Mouse (Mus musculus): ENCODE data around the gene Spem1. TPM values are rescaled to one million over a fixed set of nuclear protein-coding genes. Genes with fewer than 3 reads are reported as not detected.

Gene Spem1
- polyA plus RNA-seq (2012; rRNA removed; ENCODE audit: low replicate concordance): 0.09 and 0.13 TPM in 2 replicates

GRCm38 (mm10) chr11:69822080-69822479, at the start of gene Spem1:
Gene Spem1 (minus strand): TSS chr11:69822180.

GRCm38 (mm10) chr11:69858113-69858998, 36.4 kb upstream of the Spem1 start, which contains the start of gene Tnk1:
Gene Tnk1 (minus strand): TSS chr11:69858730.

GRCm38 (mm10) chr11:69846198-69846680, 24.3 kb upstream of the Spem1 start, which contains the start of gene Plscr3:
Gene Plscr3 (plus strand): TSS chr11:69846376.

GRCm38 (mm10) chr11:69837952-69838713, 16.2 kb upstream of the Spem1 start, which contains the start of gene Tmem256:
Gene Tmem256 (plus strand): TSS chr11:69838514.

GRCm38 (mm10) chr11:69837604-69837951, 15.6 kb upstream of the Spem1 start, which contains the start of gene Nlgn2:
Gene Nlgn2 (minus strand): TSS chr11:69837784.

GRCm38 (mm10) chr11:69818365-69818764, 3.6 kb downstream of the Spem1 start, which contains the start of gene Spem2:
Gene Spem2 (minus strand): TSS chr11:69818465.

GRCm38 (mm10) chr11:69815155-69815554, 6.8 kb downstream of the Spem1 start, which contains the start of gene Gm39566:
Gene Gm39566 (minus strand): TSS chr11:69815298.

GRCm38 (mm10) chr11:69804972-69805909, 16.7 kb downstream of the Spem1 start, which contains the start of gene Tmem102:
Gene Tmem102 (minus strand): TSS chr11:69805624.

GRCm38 (mm10) chr11:69801379-69801977, 20.5 kb downstream of the Spem1 start, which contains the start of gene Fgf11:
Gene Fgf11 (minus strand): TSS chr11:69801857.

GRCm38 (mm10) chr11:69795168-69795982, 26.6 kb downstream of the Spem1 start, which contains the start of gene Chrnb1:
Gene Chrnb1 (minus strand): TSS chr11:69795943.

Other genes starting within 250 kb of the Spem1 start
- 20.1 and 31.7 TPM in 2 replicates for gene Wrap53, start 241.9 kb downstream of the Spem1 start, polyA plus RNA-seq (2012; rRNA removed; ENCODE audit: low replicate concordance)
- 44.5 and 49.2 TPM in 2 replicates for gene Trp53, start 241.8 kb downstream of the Spem1 start, polyA plus RNA-seq (2012; rRNA removed; ENCODE audit: low replicate concordance)
- gene Atp1b2, start 216.2 kb downstream of the Spem1 start, polyA plus RNA-seq (2012; rRNA removed; ENCODE audit: low replicate concordance): 3.0 and 5.0 TPM in 2 replicates
- not detected in 2 replicates for gene Shbg, start 204.3 kb downstream of the Spem1 start, polyA plus RNA-seq (2012; rRNA removed; ENCODE audit: low replicate concordance)
- 1.4 TPM in 2 replicates for gene Sat2, start 200.2 kb downstream of the Spem1 start, polyA plus RNA-seq (2012; rRNA removed; ENCODE audit: low replicate concordance)
- gene Fxr2, start 189.2 kb downstream of the Spem1 start, polyA plus RNA-seq (2012; rRNA removed; ENCODE audit: low replicate concordance): 37.9 and 40.8 TPM in 2 replicates
- gene Sox15, start 166.9 kb downstream of the Spem1 start, polyA plus RNA-seq (2012; rRNA removed; ENCODE audit: low replicate concordance): 0.26 TPM in 1 of 2 replicates, not detected in the other
- gene Mpdu1, start 159.5 kb downstream of the Spem1 start, polyA plus RNA-seq (2012; rRNA removed; ENCODE audit: low replicate concordance): 184 and 214 TPM in 2 replicates
- 20.5 and 25.2 TPM in 2 replicates for gene Cd68, start 156.0 kb downstream of the Spem1 start, polyA plus RNA-seq (2012; rRNA removed; ENCODE audit: low replicate concordance)
- gene Eif4a1, start 149.8 kb downstream of the Spem1 start, polyA plus RNA-seq (2012; rRNA removed; ENCODE audit: low replicate concordance): 71.8 and 97.2 TPM in 2 replicates
- 15.6 and 17.3 TPM in 2 replicates for gene Senp3, start 140.1 kb downstream of the Spem1 start, polyA plus RNA-seq (2012; rRNA removed; ENCODE audit: low replicate concordance)
- 11.1 and 13.6 TPM in 2 replicates for gene Tnfsf13, start 136.4 kb downstream of the Spem1 start, polyA plus RNA-seq (2012; rRNA removed; ENCODE audit: low replicate concordance)
- 17.8 and 19.2 TPM in 2 replicates for gene Tnfsf12, start 126.3 kb downstream of the Spem1 start, polyA plus RNA-seq (2012; rRNA removed; ENCODE audit: low replicate concordance)
- 3.7 and 4.7 TPM in 2 replicates for gene Tnfsfm13, start 126.1 kb downstream of the Spem1 start, polyA plus RNA-seq (2012; rRNA removed; ENCODE audit: low replicate concordance)
- 22.0 and 29.9 TPM in 2 replicates for gene Polr2a, start 63.5 kb downstream of the Spem1 start, polyA plus RNA-seq (2012; rRNA removed; ENCODE audit: low replicate concordance)
- 0.13 TPM in 1 of 2 replicates, not detected in the other for gene Slc35g3, start 60.2 kb downstream of the Spem1 start, polyA plus RNA-seq (2012; rRNA removed; ENCODE audit: low replicate concordance)
- gene Zbtb4, start 56.3 kb downstream of the Spem1 start, polyA plus RNA-seq (2012; rRNA removed; ENCODE audit: low replicate concordance): 7.0 and 19.2 TPM in 2 replicates
- 3.8 and 6.8 TPM in 2 replicates for gene Chrnb1, start 26.2 kb downstream of the Spem1 start, polyA plus RNA-seq (2012; rRNA removed; ENCODE audit: low replicate concordance)
- 2.7 and 6.1 TPM in 2 replicates for gene Fgf11, start 20.3 kb downstream of the Spem1 start, polyA plus RNA-seq (2012; rRNA removed; ENCODE audit: low replicate concordance)
- gene Tmem102, start 16.6 kb downstream of the Spem1 start, polyA plus RNA-seq (2012; rRNA removed; ENCODE audit: low replicate concordance): 44.7 and 80.5 TPM in 2 replicates
- gene Gm39566, start 6.9 kb downstream of the Spem1 start, polyA plus RNA-seq (2012; rRNA removed; ENCODE audit: low replicate concordance): not detected in 2 replicates
- not detected in 2 replicates for gene Spem2, start 3.7 kb downstream of the Spem1 start, polyA plus RNA-seq (2012; rRNA removed; ENCODE audit: low replicate concordance)
- gene Nlgn2, start 15.6 kb upstream of the Spem1 start, polyA plus RNA-seq (2012; rRNA removed; ENCODE audit: low replicate concordance): 6.9 and 15.5 TPM in 2 replicates
- 102 and 130 TPM in 2 replicates for gene Tmem256, start 16.3 kb upstream of the Spem1 start, polyA plus RNA-seq (2012; rRNA removed; ENCODE audit: low replicate concordance)
- 39.3 and 58.9 TPM in 2 replicates for gene Plscr3, start 24.2 kb upstream of the Spem1 start, polyA plus RNA-seq (2012; rRNA removed; ENCODE audit: low replicate concordance)
- gene Tnk1, start 36.5 kb upstream of the Spem1 start, polyA plus RNA-seq (2012; rRNA removed; ENCODE audit: low replicate concordance): 34.8 and 47.5 TPM in 2 replicates
- not detected in 2 replicates for gene Tmem95, start 55.8 kb upstream of the Spem1 start, polyA plus RNA-seq (2012; rRNA removed; ENCODE audit: low replicate concordance)
- gene Kctd11, start 59.2 kb upstream of the Spem1 start, polyA plus RNA-seq (2012; rRNA removed; ENCODE audit: low replicate concordance): 2.0 and 2.3 TPM in 2 replicates
- gene Acap1, start 73.4 kb upstream of the Spem1 start, polyA plus RNA-seq (2012; rRNA removed; ENCODE audit: low replicate concordance): 7.4 and 13.8 TPM in 2 replicates
- 2.1 and 3.0 TPM in 2 replicates for gene 2810408A11Rik, start 78.8 kb upstream of the Spem1 start, polyA plus RNA-seq (2012; rRNA removed; ENCODE audit: low replicate concordance)
- 20.1 and 23.0 TPM in 2 replicates for gene Neurl4, start 78.9 kb upstream of the Spem1 start, polyA plus RNA-seq (2012; rRNA removed; ENCODE audit: low replicate concordance)
- gene Gps2, start 91.7 kb upstream of the Spem1 start, polyA plus RNA-seq (2012; rRNA removed; ENCODE audit: low replicate concordance): 106 and 110 TPM in 2 replicates
- gene Eif5a, start 99.8 kb upstream of the Spem1 start, polyA plus RNA-seq (2012; rRNA removed; ENCODE audit: low replicate concordance): 196 and 222 TPM in 2 replicates
- gene Ybx2, start 113.6 kb upstream of the Spem1 start, polyA plus RNA-seq (2012; rRNA removed; ENCODE audit: low replicate concordance): 10.8 and 28.6 TPM in 2 replicates
- 15.5 and 23.7 TPM in 2 replicates for gene Slc2a4, start 126.0 kb upstream of the Spem1 start, polyA plus RNA-seq (2012; rRNA removed; ENCODE audit: low replicate concordance)
- gene Cldn7, start 142.6 kb upstream of the Spem1 start, polyA plus RNA-seq (2012; rRNA removed; ENCODE audit: low replicate concordance): 294 and 1,474 TPM in 2 replicates
- gene Ctdnep1, start 159.0 kb upstream of the Spem1 start, polyA plus RNA-seq (2012; rRNA removed; ENCODE audit: low replicate concordance): 85.4 and 132 TPM in 2 replicates
- gene Elp5, start 160.3 kb upstream of the Spem1 start, polyA plus RNA-seq (2012; rRNA removed; ENCODE audit: low replicate concordance): 38.1 and 39.2 TPM in 2 replicates
- 200 and 478 TPM in 2 replicates for gene Gabarap, start 169.0 kb upstream of the Spem1 start, polyA plus RNA-seq (2012; rRNA removed; ENCODE audit: low replicate concordance)
- 8.8 and 9.4 TPM in 2 replicates for gene Phf23, start 173.6 kb upstream of the Spem1 start, polyA plus RNA-seq (2012; rRNA removed; ENCODE audit: low replicate concordance)
- gene Dvl2, start 178.4 kb upstream of the Spem1 start, polyA plus RNA-seq (2012; rRNA removed; ENCODE audit: low replicate concordance): 5.5 and 7.4 TPM in 2 replicates
- gene Acadvl, start 193.2 kb upstream of the Spem1 start, polyA plus RNA-seq (2012; rRNA removed; ENCODE audit: low replicate concordance): 124 and 125 TPM in 2 replicates
- gene Dlg4, start 194.8 kb upstream of the Spem1 start, polyA plus RNA-seq (2012; rRNA removed; ENCODE audit: low replicate concordance): 5.2 and 5.7 TPM in 2 replicates
- 0.49 TPM in 1 of 2 replicates, not detected in the other for gene Asgr1, start 231.9 kb upstream of the Spem1 start, polyA plus RNA-seq (2012; rRNA removed; ENCODE audit: low replicate concordance)